Mouse (Mus musculus) intestine, postnatal 0 days (tissue): Measurements from ENCODE around the gene Prss56. TPM values are rescaled to one million over a fixed set of nuclear protein-coding genes. Genes with fewer than 3 reads are reported as not detected.
A peak's percentile ranks its signal among the peaks of the same experiment; 100 is the strongest.

Experiments
- ATAC-seq: fragments of 200-750 bp; cut with Nextera tagmentation; 2 replicates; pipeline ENCODE4 v1.8.0; 2017; ENCODE audit warnings: mild to moderate bottlenecking, moderate TSS enrichment, moderate library complexity
- H3K27ac ChIP-seq: fragments of 300-500 bp; sonication (generic); 2 replicates; pipeline ENCODE4 v1.5.1; 2014; ENCODE audit warnings: mild to moderate bottlenecking, low read depth, low read length, moderate library complexity
- H3K27me3 ChIP-seq: fragments of 300-500 bp; sonication (generic); replicated peaks from 2 replicates; pipeline ENCODE4 v1.6.1; 2014; ENCODE audit warnings: low read length, mixed read lengths; ENCODE audit not compliant: control insufficient read depth, insufficient read depth
- H3K36me3 ChIP-seq: fragments of 300-500 bp; sonication (generic); 2 replicates; pipeline ENCODE4 v1.6.1; 2014; ENCODE audit warnings: mild to moderate bottlenecking, moderate library complexity; ENCODE audit not compliant: control insufficient read depth, insufficient read depth
- H3K4me1 ChIP-seq: fragments of 300-500 bp; sonication (generic); replicated peaks from 2 replicates; pipeline ENCODE4 v1.6.1; 2014; ENCODE audit warnings: antibody characterized with exemption, low read length, mixed read lengths; ENCODE audit not compliant: control insufficient read depth, insufficient read depth
- H3K4me2 ChIP-seq: fragments of 300-500 bp; sonication (generic); replicated peaks from 2 replicates; pipeline ENCODE4 v1.6.1; 2014; ENCODE audit warnings: low read depth, mild to moderate bottlenecking, moderate library complexity
- H3K4me3 ChIP-seq: fragments of 300-500 bp; sonication (generic); 2 replicates; pipeline ENCODE4 v1.5.1; 2014; ENCODE audit warnings: low read depth, low read length
- H3K9ac ChIP-seq: fragments of 300-500 bp; sonication (generic); 2 replicates; pipeline ENCODE4 v1.6.1; 2014; ENCODE audit warnings: mild to moderate bottlenecking, low read depth, low read length
- H3K9me3 ChIP-seq: fragments of 300-500 bp; sonication (generic); 2 replicates; pipeline ENCODE4 v1.6.1; 2016; ENCODE audit warnings: mixed run types; ENCODE audit not compliant: control insufficient read depth
- CTCF ChIP-seq: sonication (generic); IDR thresholded peaks from 2 replicates; pipeline ENCODE4 v1.5.1; 2016; ENCODE audit warnings: low read depth, mild to moderate bottlenecking, control low read depth, antibody characterized with exemption, moderate library complexity
- WGBS: fragments of 180-500 bp; shearing (Covaris S2); extraction: QIAGEN DNeasy Blood & Tissue Kit; methylation state at CpG from one replicate; pipeline ENCODE4 v1.1.7; 2014; 5-methylcytosine and 5-hydroxymethylcytosine counted together
- polyA plus RNA-seq: library from polyadenylated mRNA; unstranded; fragments of >200 nt; fragmentation: Nextera tagmentation; extraction: Ambion mirVana; gene quantifications from 2 replicates; pipeline ENCODE4 v1.2.1, GENCODE M21; 2015

Gene Prss56
- polyA plus RNA-seq, 1 experiment from 2014 or later: not detected

DNA sequence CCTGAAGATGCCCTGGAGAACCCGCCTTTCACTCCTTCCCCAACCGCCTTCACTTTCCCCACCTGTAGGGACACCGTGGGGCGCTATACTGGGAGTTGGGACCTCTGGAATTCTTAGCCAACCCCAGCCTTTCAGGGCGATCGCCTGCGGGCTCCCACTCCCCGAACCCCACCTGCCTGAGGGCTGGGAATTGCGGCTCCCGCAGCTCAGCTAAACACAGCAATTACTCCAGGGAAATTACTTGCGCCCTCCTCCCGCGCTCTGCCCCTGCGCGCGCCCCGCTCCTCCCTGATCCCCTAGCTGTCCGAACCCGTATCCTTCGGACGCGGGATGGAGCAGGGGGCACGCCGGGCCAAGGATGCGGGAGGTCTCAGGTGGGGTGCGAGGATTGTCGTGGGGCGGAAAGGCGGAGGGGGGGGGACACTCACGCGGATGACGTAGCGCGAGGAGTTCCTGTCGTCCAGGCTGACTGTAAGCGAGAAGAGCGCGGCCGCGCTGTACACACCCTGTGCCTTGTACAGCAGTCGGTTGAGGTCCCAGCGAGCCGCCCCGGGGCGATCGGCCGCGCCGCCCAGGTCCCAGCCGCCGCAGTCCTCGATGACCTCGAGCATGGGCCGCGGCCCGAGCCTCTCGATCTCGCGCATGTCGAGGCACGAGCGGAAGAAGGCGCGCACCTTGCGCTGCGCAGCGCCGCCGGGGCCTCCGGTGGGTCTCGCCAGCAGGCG is 29.2 kb upstream of the Prss56 start:
- H3K9ac ChIP-seq: no peak overlapping the region
- no peaks in the 10 kb centered on the region for H3K36me3 ChIP-seq
- H3K27ac ChIP-seq: no peak overlapping the region
- no peak for ATAC-seq
- no peaks in the 10 kb centered on the region for H3K4me1 ChIP-seq
- peak overlapping the region; percentile 40 for H3K4me3 ChIP-seq
- H3K4me2 ChIP-seq: peak overlapping the region; percentile 59
- peaks cover 75% of the 10 kb centered on the region for H3K27me3 ChIP-seq
- no peak for TF ChIP-seq CTCF
- H3K9me3 ChIP-seq: no peaks in the 10 kb centered on the region
- WGBS: 1% methylated on average over 62 of the region's 72 CpGs

DNA sequence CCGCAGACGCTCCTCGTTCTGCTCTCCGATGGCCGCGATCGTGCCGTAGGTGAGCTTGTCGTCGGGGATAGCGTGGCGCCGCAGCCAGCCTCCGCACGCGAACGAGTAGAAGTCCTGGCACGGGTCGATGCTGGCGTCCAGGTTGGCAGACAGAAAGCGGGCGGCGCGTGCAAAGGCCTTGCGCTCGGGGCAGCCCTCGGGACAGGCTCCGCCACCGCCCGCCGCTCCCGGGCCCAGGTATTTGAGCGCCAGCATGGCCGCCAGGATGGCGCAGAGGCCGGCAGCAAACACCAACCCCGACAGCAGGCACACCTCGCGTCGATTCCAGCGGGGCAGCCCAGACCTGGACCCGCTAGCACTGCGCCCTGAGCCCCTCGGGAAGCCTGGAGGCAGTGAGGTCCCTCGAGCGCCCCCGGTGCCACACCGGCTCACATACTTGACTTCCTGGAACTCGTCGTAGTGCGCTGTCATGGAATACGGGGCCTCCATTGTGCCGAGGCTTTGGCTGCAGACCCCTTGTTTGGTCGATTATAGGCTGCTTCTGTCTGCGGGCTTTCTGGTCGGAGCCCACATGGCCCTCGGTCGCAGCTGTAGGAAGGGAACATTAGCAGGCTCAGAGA is 28.5 kb upstream of the Prss56 start:
- Histone ChIP-seq H3K4me2 (peak overlapping the region; percentile 59), H3K4me1 (no peaks in the 10 kb centered on the region), H3K27ac (no peak overlapping the region), H3K9ac (no peak overlapping the region), H3K4me3 (peak overlapping the region; percentile 40), H3K27me3 (peaks cover 75% of the 10 kb centered on the region), H3K9me3 (no peaks in the 10 kb centered on the region), H3K36me3 (no peaks in the 10 kb centered on the region)
- no peak for TF ChIP-seq CTCF
- no peak for ATAC-seq
- 3% methylated on average over 55 of the region's 58 CpGs for WGBS

DNA sequence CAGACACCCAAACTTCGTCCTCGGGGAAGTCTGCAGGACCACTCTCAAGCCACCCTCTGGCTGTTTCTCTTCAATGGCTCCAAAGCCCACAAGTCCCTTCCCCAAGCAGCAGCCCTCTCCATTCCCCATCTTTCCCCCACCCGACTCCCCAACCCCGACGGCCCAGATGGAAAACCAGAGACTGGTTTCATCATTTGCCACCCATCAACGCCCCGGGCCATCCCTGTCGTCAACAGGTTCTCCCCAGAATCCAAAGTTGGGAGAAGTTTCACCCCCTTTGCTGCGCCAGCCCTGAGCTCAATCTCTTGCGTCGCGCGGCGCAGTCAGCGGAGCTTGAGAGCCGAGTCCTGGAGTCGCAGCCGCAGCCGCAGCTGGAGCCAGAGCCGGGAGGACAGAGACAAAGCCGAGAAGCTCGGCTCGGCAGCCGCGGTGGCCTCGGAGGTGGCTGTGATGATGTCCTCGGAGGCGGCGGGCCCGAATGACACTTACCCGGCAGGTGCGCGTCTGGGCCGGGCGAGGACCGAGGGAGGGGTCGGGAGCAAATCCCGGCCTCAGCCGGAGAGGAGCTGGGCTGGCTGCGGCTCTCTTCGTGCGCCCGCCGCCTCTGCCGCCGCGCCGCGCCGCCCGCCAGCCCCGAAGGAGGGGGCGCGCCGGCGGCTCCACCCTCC is 27.4 kb upstream of the Prss56 start:
- Histone ChIP-seq H3K9me3 (no peaks in the 10 kb centered on the region), H3K4me3 (peak overlapping the region; percentile 27), H3K4me2 (peak overlapping the region; percentile 50), H3K27ac (no peak overlapping the region), H3K4me1 (no peaks in the 10 kb centered on the region), H3K9ac (no peak overlapping the region), H3K27me3 (peaks cover 79% of the 10 kb centered on the region), H3K36me3 (no peaks in the 10 kb centered on the region)
- no peak for TF ChIP-seq CTCF
- WGBS: under 1% methylated on average over 52 of the region's 56 CpGs
- ATAC-seq: no peak

DNA sequence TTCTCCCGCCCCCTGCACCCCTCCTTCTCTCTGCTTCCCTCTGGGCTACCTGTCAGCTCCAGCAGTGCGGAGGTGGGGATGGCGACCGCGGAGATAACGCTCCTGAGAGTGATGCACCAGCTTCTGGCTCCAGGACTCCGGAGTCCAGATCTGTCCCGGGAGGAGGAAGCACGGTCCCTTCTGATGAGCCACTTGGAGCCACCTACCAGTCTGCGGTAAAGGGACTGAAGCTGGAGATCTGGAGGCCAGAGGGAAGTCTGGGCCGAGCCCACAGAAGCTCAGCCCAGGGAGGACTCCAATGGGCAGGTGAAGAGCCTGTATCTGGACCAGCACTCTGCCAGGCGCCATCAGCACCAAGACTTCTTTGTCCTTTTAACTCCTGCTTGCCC is 26.9 kb upstream of the Prss56 start, which contains the start of gene Ecel1:
TSS of gene Ecel1 (minus strand) at position 323 of the 389 bp plus-strand sequence.
- Histone ChIP-seq H3K36me3 (no peaks in the 10 kb centered on the region), H3K27me3 (peaks cover 79% of the 10 kb centered on the region), H3K4me3 (peak within 1 kb of the TSS; percentile 27), H3K27ac (no peak within 1 kb of the TSS), H3K4me1 (no peaks in the 10 kb centered on the region), H3K9me3 (no peaks in the 10 kb centered on the region), H3K9ac (no peak within 1 kb of the TSS), H3K4me2 (peak within 1 kb of the TSS; percentile 50)
- ATAC-seq: no peak
- 4% methylated on average over 12 of the region's 12 CpGs for WGBS
- TF ChIP-seq CTCF: no peak

DNA sequence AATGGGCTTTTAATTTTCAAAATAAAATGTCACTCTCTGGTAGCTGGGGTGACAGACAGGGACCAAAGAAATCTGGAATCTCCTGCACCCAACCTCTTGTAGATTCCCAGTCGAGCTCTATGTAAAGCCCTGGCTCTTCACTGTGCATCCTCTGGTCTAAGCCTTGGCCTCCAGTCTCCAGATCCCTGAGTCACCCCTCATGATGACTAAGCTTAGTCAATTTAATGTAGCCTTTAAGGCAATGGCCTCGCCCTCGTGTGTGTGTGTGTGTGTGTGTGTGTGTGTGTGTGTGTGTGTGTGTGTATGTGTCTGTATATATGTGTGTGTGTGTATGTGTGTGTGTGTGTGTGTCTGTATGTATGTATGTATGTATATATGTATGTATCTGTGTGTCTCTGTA is 23.7 kb upstream of the Prss56 start:
- H3K4me3 ChIP-seq: no peak overlapping the region
- 74% methylated on average over 3 of the region's 3 CpGs for WGBS
- no peak overlapping the region for H3K27ac ChIP-seq
- no peaks in the 10 kb centered on the region for H3K36me3 ChIP-seq
- no peak for TF ChIP-seq CTCF
- no peak overlapping the region for H3K9ac ChIP-seq
- H3K27me3 ChIP-seq: peaks cover 48% of the 10 kb centered on the region
- no peaks in the 10 kb centered on the region for H3K4me1 ChIP-seq
- no peaks in the 10 kb centered on the region for H3K9me3 ChIP-seq
- no peak for ATAC-seq
- H3K4me2 ChIP-seq: no peak overlapping the region

DNA sequence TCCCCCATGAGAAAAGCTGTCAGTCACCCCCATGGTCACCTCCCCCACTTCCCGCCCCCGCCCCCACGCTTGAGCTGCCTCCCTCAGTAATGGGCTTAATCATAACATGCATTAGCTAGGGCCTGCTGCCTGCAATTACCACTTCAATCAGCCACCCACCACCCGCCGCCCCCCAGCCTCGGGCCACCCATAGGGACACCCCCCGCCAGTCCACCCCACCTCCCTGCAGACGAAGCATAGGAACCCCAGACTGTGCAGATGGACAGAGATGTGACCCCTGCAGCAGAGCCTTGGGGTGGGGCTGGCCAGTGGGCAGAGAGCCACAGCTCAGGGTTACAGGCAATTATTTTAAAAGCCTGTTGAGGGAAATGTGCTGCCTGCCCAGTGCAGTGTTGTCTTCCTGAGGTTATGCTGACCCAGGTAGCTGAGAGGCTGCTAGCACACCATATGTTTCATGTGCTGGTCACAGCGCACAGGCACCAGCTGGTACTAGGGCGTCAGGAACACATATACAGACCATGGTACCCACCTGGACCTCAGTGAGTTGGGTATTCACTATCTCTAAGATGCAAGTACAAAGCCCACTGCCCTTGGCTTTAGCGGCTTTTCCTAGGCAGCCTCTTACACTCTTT is 18.8 kb upstream of the Prss56 start:
- peaks cover 12% of the 10 kb centered on the region; the same call in 1 of the 2 replicates for H3K27me3 ChIP-seq
- no peak overlapping the region for H3K4me3 ChIP-seq
- TF ChIP-seq CTCF: no peak
- H3K9me3 ChIP-seq: no peaks in the 10 kb centered on the region
- no peak for ATAC-seq
- WGBS: 38% methylated on average over 11 of the region's 11 CpGs
- no peaks in the 10 kb centered on the region for H3K4me1 ChIP-seq
- no peak overlapping the region for H3K27ac ChIP-seq
- no peaks in the 10 kb centered on the region for H3K36me3 ChIP-seq
- H3K9ac ChIP-seq: no peak overlapping the region
- no peak overlapping the region for H3K4me2 ChIP-seq
